Mouse (Mus musculus): ENCODE measurements around the gene Clip2.
A peak's percentile ranks its signal among the peaks of the same experiment; 100 is the strongest.

DNA sequence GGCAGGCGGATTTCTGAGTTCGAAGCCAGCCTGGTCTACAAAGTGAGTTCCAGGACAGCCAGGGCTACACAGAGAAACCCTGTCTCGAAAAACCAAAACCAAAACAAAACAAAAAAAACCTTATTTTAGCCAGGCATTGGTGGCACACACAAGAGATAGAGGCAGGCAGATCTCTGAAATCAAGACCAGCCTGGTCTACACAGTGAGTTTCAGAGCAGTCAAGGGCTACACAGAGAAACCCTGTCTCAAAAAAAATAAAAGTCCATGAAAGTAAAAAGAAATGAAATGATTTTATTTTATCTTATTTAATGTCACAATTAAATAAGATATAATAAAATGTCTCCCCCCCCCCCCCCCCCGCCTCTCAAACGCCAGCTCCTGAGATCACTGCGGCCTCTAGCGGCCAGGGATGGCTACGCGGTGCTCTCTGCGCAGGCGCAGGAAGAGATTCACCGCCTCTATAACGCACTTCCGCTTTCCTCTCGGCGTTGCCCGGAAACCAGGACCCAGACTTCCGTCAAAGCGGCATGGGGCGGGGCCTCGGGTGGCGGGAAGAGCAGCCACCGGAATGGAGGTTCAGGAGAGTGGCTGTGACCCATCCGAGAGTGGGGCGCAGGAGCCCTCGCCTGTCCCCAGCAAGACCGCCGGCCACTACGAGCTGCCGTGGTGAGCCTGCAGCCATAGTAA lies 30.1 kb upstream of the Clip2 start:
- TF ChIP-seq CTCF (IDR thresholded peaks at IDR 0.05; ENCODE audit: low read depth) (peak; percentile 86), EP300 (optimal IDR thresholded peaks at IDR 0.05) (no peak)

Measured in stomach, postnatal 0 days (tissue).